Mouse (Mus musculus) natural killer cell, adult 2 months (primary cell): ENCODE data around the gene Ccnd2.

Experiments
- DNase-seq, 2 experiments: peaks; one replicate each; pipeline ENCODE4 v3.0.0; 2022; ENCODE audit warnings: low spot score in 2 of 2

Gene Ccnd2

GRCm38 (mm10) chr6:127152106-127152951 is at the start of gene Ccnd2:
TSS of gene Ccnd2 (minus strand) at chr6:127152193.
- DNase-seq, result peak; percentile 59 to 64

GRCm38 (mm10) chr6:127196985-127197384 is 45.0 kb upstream of the Ccnd2 start:
- DNase-seq, result no peak

DNA sequence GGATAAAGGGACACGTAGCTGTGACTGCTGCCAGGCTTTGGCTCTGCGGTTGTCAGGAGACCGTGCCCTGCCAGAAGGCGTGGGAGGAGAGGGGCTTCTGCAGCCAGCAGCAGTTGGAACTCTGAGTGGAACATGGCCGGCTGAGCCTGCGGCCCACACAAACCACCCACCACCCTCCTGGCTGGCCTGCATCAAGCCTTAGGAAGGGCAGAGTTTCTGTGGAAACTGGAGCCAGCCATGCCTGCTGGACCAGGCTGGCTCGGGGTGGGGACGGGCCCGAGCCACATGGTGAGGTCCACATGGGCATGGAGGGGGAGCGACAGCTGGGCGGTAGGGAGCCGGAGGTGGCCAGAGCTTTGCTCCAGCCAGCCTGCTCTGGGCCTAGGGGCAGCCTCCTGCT is 29.3 kb upstream of the Ccnd2 start:
- DNase-seq, result no peak

- no peak for DNase-seq
Measured at GRCm38 (mm10) chr6:127179056-127179759, 27.2 kb upstream of the Ccnd2 start.

- DNase-seq, result no peak
Measured at GRCm38 (mm10) chr6:127177962-127178361, 26.0 kb upstream of the Ccnd2 start.

DNA sequence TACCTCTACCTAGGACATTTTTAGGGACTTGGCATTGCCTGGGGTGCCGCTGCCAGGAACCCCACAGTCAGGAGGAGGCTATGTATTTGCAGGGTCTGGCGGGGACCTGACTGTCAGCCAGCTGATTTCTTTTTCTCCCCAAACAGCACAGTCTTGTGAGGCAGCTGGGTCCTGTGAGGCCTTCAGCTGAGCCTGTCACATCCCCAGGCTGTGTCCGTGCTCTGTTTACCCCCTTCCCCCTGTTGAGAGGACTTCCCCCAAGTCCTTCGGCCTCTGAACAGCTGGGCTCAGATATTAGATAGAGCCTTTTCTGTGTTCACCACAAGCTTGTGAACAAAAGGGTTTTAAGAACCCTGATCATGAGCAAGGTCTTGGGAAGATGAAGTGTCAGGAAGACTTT is 25.4 kb upstream of the Ccnd2 start:
- no peak for DNase-seq

DNA sequence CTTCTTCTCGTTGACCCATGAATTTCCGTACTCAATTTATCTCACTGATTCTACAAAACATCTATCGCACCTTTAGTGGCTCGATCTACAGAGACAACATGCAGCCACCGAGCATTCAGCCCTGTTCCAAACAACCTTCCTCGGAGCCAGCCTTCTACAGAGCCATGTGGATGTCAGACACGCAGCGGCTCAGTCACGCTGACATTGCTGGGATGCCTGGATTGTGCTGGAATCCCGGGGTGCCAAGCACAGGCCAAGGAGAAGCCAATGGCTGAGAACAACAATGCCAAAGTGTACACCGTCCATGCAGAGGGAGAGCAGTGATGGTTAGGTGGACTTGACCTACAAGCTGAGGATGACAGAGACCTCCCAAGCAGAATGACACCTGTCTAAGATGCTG is 20.5 kb upstream of the Ccnd2 start:
- DNase-seq, result no peak

GRCm38 (mm10) chr6:127170734-127171133 is 18.7 kb upstream of the Ccnd2 start:
- DNase-seq, result no peak

DNA sequence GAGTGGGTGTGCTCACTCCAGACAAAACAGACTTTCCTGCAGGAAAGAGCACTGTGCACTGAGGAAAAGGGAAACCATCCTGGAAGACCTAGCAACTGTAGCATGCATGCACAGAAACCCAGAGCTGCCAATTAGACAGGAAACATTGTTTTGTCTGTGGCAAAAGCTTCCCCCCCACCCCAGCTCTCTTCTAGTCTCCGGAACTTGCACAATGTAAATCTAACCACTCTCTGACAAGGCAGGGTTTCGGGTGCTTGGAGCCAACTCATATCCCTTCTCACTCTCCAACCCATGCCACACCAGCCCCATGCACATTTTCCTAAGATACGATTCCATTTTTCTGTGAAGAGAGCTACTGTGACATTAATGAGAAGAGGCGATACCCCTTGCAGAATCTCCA is 13.7 kb upstream of the Ccnd2 start:
- DNase-seq, result peak in 1 of 2 experiments; percentile 10

- peak; percentile 27 to 70 for DNase-seq
Measured at GRCm38 (mm10) chr6:127162842-127163241, 10.8 kb upstream of the Ccnd2 start.

GRCm38 (mm10) chr6:127157321-127157720 is 5.3 kb upstream of the Ccnd2 start:
- DNase-seq, result no peak

DNA sequence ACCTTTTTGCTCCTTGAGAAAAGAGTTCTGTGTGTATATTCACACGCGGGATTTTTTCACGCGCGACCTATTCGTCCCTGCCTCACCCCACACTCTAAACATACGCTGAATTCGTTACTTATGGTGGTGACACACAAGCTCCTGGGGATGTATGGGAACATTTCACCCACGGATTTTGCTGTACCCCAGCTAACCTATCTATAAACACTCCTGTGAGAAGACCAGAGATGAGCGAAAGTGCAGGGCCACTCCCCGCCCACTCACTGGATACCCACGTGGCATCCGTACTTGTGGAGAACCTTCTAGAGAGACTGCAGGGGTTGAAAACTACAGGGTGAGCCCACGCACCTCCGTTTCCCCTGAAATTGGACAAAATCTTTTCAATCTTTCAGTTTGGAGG is 3.5 kb upstream of the Ccnd2 start:
- peak; percentile 39 to 52 for DNase-seq

DNA sequence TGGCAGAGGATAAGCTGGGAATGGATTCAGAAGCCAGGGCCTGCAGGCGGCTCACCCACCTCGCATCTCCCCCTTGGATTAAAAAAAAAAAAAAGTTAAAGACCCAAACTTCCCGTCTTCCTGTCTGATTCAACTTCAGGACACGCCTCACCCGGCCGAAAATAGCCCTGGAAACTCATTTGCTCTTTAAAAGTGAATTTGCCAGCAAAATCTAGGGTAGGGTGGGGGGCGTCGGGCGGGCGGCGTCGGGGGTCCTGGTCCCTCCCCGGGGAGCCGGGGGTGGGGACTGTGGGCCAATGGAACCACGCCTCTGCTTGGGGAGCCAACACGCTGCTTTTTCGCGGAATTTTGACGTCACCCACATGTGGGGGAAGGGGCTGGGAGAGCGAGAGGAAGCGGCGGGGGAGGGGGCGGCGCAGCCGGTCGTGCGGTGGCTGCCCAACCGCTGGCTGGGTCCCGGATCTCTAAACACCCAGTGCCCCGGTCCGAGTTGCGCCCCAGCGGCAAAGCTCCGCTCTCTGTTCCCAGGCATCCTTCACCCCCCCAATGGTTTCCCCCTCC is 2.8 kb upstream of the Ccnd2 start:
- peak; percentile 35 to 48 for DNase-seq

- DNase-seq, result no peak
Measured at GRCm38 (mm10) chr6:127153972-127154707, 2.1 kb upstream of the Ccnd2 start.

GRCm38 (mm10) chr6:127153296-127153800 is 1.4 kb upstream of the Ccnd2 start:
- DNase-seq, result peak in 1 of 2 experiments; percentile 9

- DNase-seq, result peak; percentile 75 to 82
Measured at GRCm38 (mm10) chr6:127151565-127152105, 358 bp downstream of the Ccnd2 start.

GRCm38 (mm10) chr6:127150663-127151564 is 1.1 kb downstream of the Ccnd2 start:
- peak; percentile 72 to 76 for DNase-seq

DNA sequence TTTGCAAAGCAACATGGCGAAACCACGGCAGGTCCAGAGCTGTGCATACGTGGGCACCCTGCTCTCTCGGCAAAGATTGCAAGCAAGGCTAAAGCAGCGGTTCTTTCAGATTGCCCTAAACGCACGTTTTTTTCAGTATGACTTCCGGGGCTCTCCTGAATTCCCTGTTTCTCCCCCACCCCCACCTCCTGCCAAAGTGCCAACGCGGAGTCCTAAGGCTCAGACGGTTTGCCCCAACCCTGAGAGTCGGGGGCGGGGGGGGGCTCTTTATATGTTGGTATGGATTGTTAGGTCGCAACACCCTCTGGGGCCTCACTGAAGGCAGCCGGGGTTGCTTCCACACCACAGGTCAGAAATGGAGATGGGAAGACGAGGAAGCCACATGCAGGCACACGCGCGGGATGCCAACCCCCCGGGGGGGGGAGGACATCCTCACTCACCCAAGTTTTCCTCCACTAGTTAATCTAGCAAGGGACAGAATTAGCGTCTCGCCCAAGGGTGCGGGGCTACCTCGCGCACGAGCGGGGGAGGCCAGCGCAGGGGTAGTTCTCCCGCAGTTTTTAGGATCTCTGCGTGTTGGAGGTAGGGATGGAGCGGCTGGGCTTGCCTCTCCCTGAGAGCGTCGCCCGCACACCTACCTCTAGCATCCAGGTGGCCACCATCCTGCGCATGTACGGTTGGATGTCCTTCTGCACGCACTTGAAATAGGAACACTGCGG is 1.9 kb downstream of the Ccnd2 start:
- DNase-seq, result peak; percentile 6 to 15

- peak; percentile 60 to 68 for DNase-seq
Measured at GRCm38 (mm10) chr6:127149303-127149943, 2.6 kb downstream of the Ccnd2 start.
